Mouse (Mus musculus) ES-E14 (cell line): ENCODE measurements at regions not wholly inside any gene's neighbourhood (a gene's known extent, or its start where the extent isn't known, plus 50 kb on each side); places are given as distances from the start of the nearest gene placed in this dataset.

Experiments used
- CHD2 ChIP-seq: IDR thresholded peaks from 2 replicates; pipeline ENCODE4 v1.6.1; 2014; ENCODE audit warnings: mild to moderate bottlenecking, low read depth, low read length, inconsistent platforms
- HCFC1 ChIP-seq: IDR thresholded peaks from 2 replicates; pipeline ENCODE4 v1.6.1; 2012; ENCODE audit warnings: low read length, inconsistent platforms, borderline replicate concordance; ENCODE audit not compliant: insufficient read depth
- ZC3H11A ChIP-seq: IDR thresholded peaks from 2 replicates; pipeline ENCODE4 v1.6.1; 2012; ENCODE audit warnings: low read depth, mild to moderate bottlenecking, inconsistent platforms, low read length, borderline replicate concordance
- ZNF384 ChIP-seq: IDR thresholded peaks from 2 replicates; pipeline ENCODE4 v1.6.1; 2012; ENCODE audit warnings: low read depth, low read length, inconsistent platforms

- TF ChIP-seq ZC3H11A: no peak
- TF ChIP-seq ZNF384: no peak
- no peak for TF ChIP-seq CHD2
- TF ChIP-seq HCFC1: no peak
Measured at GRCm38 (mm10) chr4:124291767-124292166, 318.8 kb downstream of the 3100002H09Rik start.
